Mouse (Mus musculus) bone marrow, adult 2 months (tissue): ENCODE data around the gene Cep41.

Source experiments
- CTCF ChIP-seq: fragments of 200-500 bp; IDR thresholded peaks from 2 replicates; pipeline ENCODE4 v1.5.1; 2011; ENCODE audit warnings: low read length, control low read depth; ENCODE audit not compliant: control insufficient read depth, insufficient read depth
- POLR2A ChIP-seq: fragments of 200-500 bp; IDR thresholded peaks from 2 replicates; pipeline ENCODE4 v1.6.1; 2011; ENCODE audit warnings: low read depth, mild to moderate bottlenecking, control low read depth, low read length, borderline replicate concordance; ENCODE audit not compliant: control insufficient read depth

DNA sequence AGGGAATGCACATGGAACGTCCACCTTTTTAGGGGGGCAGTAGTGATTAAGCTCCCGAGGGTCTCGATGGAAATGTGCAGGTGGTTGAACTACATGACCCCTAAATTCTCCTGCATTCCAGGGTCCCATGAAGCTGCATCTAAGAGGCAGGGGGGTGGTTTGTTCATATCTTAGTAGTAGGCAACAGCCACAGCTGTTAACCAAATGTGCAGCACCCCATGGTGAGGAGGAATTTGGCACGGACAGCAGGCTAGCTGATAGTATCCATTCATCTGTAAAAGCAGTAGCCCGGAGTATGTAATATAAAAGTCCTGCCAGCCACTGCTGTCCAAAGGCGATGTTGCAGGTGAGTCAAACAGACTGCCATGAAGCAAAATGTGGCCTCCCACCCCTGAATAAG lies 48.2 kb downstream of the Cep41 start:
- TF ChIP-seq POLR2A, result no peak
- no peak for TF ChIP-seq CTCF
